Mouse (Mus musculus) spleen, postnatal 4 days (tissue): ENCODE measurements around the gene Vat1l.

Experiments used
- DNase-seq, 2 experiments: peaks; one replicate each; pipeline ENCODE4 v3.0.0; 2022; ENCODE audit warnings: low spot score in 2 of 2

The Vat1l gene

DNA sequence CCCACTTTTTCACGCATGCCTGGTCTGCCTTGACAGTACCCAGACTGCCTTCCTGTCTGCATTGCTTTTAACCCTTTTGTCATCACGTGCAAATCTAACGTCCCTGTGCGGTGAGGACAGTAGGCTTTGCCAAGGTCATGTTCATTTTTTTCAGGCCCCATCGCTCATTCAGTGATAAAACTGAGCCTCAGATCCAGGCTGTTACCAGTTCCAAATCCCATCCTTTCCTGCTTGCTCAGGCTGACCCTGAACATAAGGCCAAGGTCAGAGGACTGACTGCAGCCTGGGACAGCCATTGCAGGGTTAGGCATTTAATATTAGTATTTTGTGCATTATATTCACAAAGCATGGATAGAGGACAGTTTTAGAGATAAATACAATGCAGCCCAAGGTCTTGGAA lies 192.9 kb downstream of the Vat1l start:
- no peak for DNase-seq

- DNase-seq = no peak
Observed at GRCm38 (mm10) chr8:114399273-114399672, 193.9 kb downstream of the Vat1l start.

GRCm38 (mm10) chr8:114401679-114402078 lies 196.3 kb downstream of the Vat1l start:
- DNase-seq = no peak

DNA sequence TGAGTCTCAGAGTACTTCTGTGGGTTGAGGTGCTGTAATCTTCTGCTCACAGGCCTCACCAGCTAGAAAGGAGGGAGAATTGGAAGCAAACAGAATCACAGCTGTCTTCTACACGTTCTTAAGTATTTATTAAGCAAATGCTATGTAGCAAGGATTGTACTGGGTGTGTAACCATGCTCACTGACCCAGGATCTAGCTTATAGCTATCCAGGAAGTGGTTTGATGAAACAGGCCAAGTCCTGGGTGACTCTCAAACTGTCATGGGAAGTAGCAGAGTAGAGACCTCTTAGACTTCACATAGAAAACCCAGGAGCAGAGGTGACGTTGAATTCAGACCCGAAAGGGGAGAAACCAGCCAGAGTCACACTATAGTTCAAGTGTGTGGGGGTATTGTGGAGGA lies 206.0 kb downstream of the Vat1l start:
- DNase-seq = no peak

DNA sequence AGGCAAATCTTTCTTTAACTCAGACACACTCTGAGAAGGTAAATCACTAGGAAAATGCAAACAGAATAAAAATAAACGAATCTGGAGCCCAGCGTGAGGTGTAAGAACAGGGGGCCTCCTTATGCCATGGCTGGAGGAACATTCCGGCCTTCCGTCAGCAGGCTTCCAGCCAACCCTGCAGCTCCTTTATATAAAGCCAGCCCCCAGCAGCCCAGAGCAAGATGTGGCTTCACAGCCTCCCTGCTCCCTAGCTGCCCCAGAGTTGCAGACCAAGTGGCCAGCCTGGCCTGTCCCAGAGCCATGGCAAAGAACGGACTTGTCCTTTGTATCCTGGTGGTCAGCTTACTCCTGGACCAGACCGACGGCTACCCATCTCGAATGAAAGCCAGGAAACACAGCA lies 212.4 kb downstream of the Vat1l start, which contains the start of gene Clec3a:
Gene Clec3a, plus strand, starts transcription at position 301 of the 400 bp plus-strand sequence.
- DNase-seq = no peak

DNA sequence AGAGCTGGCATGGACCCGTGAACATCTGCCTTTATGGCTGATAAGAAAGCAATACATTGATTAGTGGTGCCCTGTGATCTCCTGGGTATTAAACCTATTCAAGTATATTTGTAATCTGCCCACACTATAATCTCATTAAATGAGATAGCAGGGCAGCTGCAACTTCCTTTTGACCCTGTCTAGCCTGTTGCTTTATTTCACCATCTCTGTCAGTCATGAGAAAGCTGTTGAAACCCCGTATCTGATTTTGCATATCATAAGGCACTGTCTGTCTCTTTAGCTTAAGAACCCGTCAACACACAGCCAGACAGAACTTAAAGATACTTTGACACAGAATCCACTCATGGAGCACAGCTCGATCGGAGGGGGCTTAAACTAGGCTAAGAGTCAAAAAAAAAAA lies 213.1 kb downstream of the Vat1l start:
- no peak for DNase-seq

GRCm38 (mm10) chr8:114418904-114419303 lies 213.5 kb downstream of the Vat1l start:
- DNase-seq = no peak

- no peak for DNase-seq
Observed at GRCm38 (mm10) chr8:114421544-114421943, 216.1 kb downstream of the Vat1l start.
